Mouse (Mus musculus): ENCODE measurements around the gene Atad5. TPM values are rescaled to one million over a fixed set of nuclear protein-coding genes. Genes with fewer than 3 reads are reported as not detected.

The Atad5 gene
- polyA plus RNA-seq, 1 experiment, result 0.18 TPM

- no peaks in the 10 kb centered on the region for H3K36me3 ChIP-seq (ENCODE audit: control insufficient read depth, insufficient read depth, low read length)
- TF ChIP-seq POLR2A (IDR thresholded peaks at IDR 0.05; ENCODE audit: low read depth, low read length) (no peak), CTCF (IDR thresholded peaks at IDR 0.05; ENCODE audit: extremely low read depth, insufficient read length, insufficient replicate concordance, low read depth, low read length) (no peak)
- no peaks in the 10 kb centered on the region for H3K27me3 ChIP-seq (ENCODE audit: control insufficient read depth, insufficient read depth, low read length)
- peaks cover 6% of the 10 kb centered on the region; the same call in 1 of the 2 replicates for H3K4me1 ChIP-seq (ENCODE audit: control insufficient read depth, insufficient read depth, insufficient read length, low read length)
- H3K27ac ChIP-seq (ENCODE audit: insufficient read depth, low read depth, low read length), result peak overlapping the region; percentile 82
- H3K4me3 ChIP-seq (ENCODE audit: low read depth, low read length), result no peak overlapping the region
- WGBS, result 61% methylated on average over 7 of the region's 7 CpGs
These were observed 7.3 kb upstream of the Atad5 start for GRCm38 (mm10) chr11:80081786-80082319.

DNA sequence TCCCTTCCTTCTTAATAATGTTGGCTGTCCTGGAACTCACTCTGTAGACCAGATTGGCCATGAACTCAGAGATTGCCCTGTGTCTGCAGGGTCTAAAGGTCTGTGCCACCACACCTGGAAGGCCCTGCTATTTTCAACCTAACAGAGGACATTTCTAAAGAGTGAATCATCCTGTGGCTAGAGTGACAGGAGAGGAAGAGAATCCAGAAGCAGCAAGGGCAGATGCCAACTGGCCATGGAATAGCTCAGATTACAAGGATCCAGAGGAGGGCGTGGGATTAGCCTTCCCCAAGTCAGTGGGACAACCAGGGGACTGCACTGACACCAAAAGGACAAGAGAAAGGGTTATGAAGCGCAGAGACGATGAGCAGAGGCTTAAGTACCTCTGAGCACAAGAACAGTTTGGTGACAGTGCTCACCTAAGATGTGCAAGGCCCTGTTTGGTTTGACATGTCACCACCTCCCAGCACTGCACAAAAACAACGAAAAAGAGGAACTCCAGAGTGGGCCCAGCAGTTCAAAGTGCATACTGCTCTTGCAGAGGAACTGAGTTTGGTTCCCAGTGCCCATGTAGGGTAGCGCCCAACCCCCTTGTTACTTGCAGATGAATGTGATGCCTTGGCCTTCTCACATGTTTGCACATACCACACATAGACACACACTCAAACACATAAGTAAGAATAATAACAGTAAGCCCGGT lies 3.7 kb upstream of the Atad5 start:
- Histone ChIP-seq H3K27me3 (ENCODE audit: control insufficient read depth, insufficient read depth, low read length) (no peaks in the 10 kb centered on the region), H3K4me3 (ENCODE audit: low read depth, low read length) (no peak overlapping the region), H3K4me1 (ENCODE audit: control insufficient read depth, insufficient read depth, insufficient read length, low read length) (peaks cover 11% of the 10 kb centered on the region; the same call in 1 of the 2 replicates), H3K36me3 (ENCODE audit: control insufficient read depth, insufficient read depth, low read length) (no peaks in the 10 kb centered on the region), H3K27ac (ENCODE audit: insufficient read depth, low read depth, low read length) (peak overlapping the region; percentile 86)
- 79% methylated on average over 6 of the region's 6 CpGs for WGBS
- TF ChIP-seq CTCF (IDR thresholded peaks at IDR 0.05; ENCODE audit: extremely low read depth, insufficient read length, insufficient replicate concordance, low read depth, low read length) (no peak), POLR2A (IDR thresholded peaks at IDR 0.05; ENCODE audit: low read depth, low read length) (no peak)

- no peak for TF ChIP-seq POLR2A (IDR thresholded peaks at IDR 0.05; ENCODE audit: low read depth, low read length)
- peak; percentile 82; the same call in 1 of the 2 replicates for TF ChIP-seq CTCF (IDR thresholded peaks at IDR 0.05; ENCODE audit: extremely low read depth, insufficient read length, insufficient replicate concordance, low read depth, low read length)
- Histone ChIP-seq H3K27ac (ENCODE audit: insufficient read depth, low read depth, low read length) (no peak overlapping the region), H3K4me1 (ENCODE audit: control insufficient read depth, insufficient read depth, insufficient read length, low read length) (peaks cover 11% of the 10 kb centered on the region; the same call in 1 of the 2 replicates), H3K36me3 (ENCODE audit: control insufficient read depth, insufficient read depth, low read length) (no peaks in the 10 kb centered on the region), H3K4me3 (ENCODE audit: low read depth, low read length) (no peak overlapping the region), H3K27me3 (ENCODE audit: control insufficient read depth, insufficient read depth, low read length) (no peaks in the 10 kb centered on the region)
- WGBS, result 18% methylated on average over 5 of the region's 5 CpGs
These were observed 2.4 kb upstream of the Atad5 start for GRCm38 (mm10) chr11:80086844-80087243.

DNA sequence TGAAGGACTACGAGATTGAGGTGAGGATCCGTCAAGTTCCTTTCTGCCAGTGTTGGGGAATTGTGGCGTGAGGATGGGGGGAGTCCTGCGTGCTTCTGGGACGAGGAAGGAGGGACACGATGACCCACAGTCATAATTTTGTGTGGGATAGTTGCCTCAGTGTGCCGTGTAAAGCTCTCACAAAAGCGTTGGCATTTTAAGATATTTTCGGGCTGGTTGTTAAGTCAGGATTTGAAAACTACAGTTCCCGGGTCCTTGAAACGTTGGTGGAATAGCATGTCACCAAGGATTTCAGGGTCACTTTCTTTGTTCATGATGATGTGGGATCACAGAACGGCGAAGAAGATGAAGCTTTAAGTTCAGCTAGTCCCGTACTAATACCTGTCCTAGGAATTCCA lies 616 bp downstream of the Atad5 start:
- no peak overlapping the region for H3K27ac ChIP-seq (ENCODE audit: insufficient read depth, low read depth, low read length)
- TF ChIP-seq CTCF (IDR thresholded peaks at IDR 0.05; ENCODE audit: extremely low read depth, insufficient read length, insufficient replicate concordance, low read depth, low read length) (no peak), POLR2A (IDR thresholded peaks at IDR 0.05; ENCODE audit: low read depth, low read length) (no peak)

DNA sequence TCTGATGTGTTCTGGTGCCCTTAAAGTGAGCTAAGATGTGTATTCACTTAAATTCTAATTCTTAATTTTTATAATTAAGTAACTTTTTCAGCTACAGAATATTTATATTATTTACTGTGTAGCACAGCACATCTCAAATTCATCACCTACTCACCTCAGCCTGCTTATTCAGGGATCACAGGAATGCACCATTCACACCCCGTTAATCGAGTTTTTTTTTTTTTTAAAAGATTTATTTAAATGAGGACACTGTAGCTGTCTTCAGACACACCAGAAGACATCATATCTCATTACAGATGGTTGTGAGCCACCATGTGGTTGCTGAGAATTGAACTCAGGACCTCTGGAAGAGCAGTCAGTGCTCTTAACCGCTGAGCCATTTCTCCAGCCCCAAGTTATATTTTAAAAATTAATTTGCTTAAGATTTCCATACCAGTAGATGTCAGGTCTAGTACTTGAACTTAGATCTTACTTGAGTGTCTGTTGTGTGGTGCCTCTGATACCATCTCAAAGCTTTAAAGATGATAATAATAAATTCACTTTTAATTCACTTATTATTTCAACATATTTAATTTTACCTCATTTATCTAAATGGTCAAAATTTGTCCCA lies 1.5 kb downstream of the Atad5 start:
- H3K36me3 ChIP-seq (ENCODE audit: control insufficient read depth, insufficient read depth, low read length), result no peaks in the 10 kb centered on the region
- WGBS, result 41% methylated on average over 3 of the region's 3 CpGs
- no peak overlapping the region for H3K27ac ChIP-seq (ENCODE audit: insufficient read depth, low read depth, low read length)
- peaks cover 8% of the 10 kb centered on the region; the same call in 1 of the 2 replicates for H3K4me1 ChIP-seq (ENCODE audit: control insufficient read depth, insufficient read depth, insufficient read length, low read length)
- H3K4me3 ChIP-seq (ENCODE audit: low read depth, low read length), result no peak overlapping the region
- no peaks in the 10 kb centered on the region for H3K27me3 ChIP-seq (ENCODE audit: control insufficient read depth, insufficient read depth, low read length)
- TF ChIP-seq CTCF (IDR thresholded peaks at IDR 0.05; ENCODE audit: extremely low read depth, insufficient read length, insufficient replicate concordance, low read depth, low read length) (no peak), POLR2A (IDR thresholded peaks at IDR 0.05; ENCODE audit: low read depth, low read length) (no peak)

More for the DNA sequence above, 616 bp downstream of the Atad5 start:
- Histone ChIP-seq H3K27me3 (ENCODE audit: control insufficient read depth, insufficient read depth, low read length) (no peaks in the 10 kb centered on the region), H3K4me3 (ENCODE audit: low read depth, low read length) (peak overlapping the region; percentile 72), H3K4me1 (ENCODE audit: control insufficient read depth, insufficient read depth, insufficient read length, low read length) (peaks cover 11% of the 10 kb centered on the region; the same call in 1 of the 2 replicates), H3K36me3 (ENCODE audit: control insufficient read depth, insufficient read depth, low read length) (no peaks in the 10 kb centered on the region)
- under 1% methylated on average over 14 of the region's 14 CpGs for WGBS

DNA sequence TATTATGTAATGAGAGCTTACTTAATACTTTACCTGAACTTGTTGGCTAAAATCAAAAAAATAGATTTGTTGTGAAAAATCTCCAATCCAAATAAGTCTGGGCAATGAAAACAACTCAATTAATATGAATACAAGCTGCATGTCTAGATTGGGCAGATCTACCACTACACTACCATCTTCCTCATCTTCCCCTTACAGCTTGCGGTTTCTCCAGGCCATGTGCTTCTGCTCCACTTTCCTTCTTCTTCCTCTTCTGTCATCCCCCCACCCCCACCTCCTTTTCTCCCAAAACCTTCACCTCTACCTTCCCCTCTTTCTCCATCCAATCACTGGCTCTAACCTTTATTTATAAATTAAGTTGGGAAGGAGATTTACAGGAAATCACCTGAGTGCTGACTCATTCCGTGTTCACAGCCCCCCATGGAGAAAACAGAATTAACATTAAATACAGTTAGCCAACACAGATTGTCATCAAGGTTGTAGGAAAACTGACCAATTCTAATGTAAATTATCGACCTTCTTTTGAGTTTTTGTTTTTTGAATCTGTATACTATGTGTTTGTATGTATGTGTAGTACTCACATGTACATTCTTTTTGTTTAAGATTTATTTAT lies 9.3 kb downstream of the Atad5 start:
- Histone ChIP-seq H3K27ac (ENCODE audit: insufficient read depth, low read depth, low read length) (no peak overlapping the region), H3K4me1 (ENCODE audit: control insufficient read depth, insufficient read depth, insufficient read length, low read length) (no peaks in the 10 kb centered on the region), H3K27me3 (ENCODE audit: control insufficient read depth, insufficient read depth, low read length) (no peaks in the 10 kb centered on the region), H3K4me3 (ENCODE audit: low read depth, low read length) (no peak overlapping the region), H3K36me3 (ENCODE audit: control insufficient read depth, insufficient read depth, low read length) (peaks cover 6% of the 10 kb centered on the region)
- TF ChIP-seq CTCF (IDR thresholded peaks at IDR 0.05; ENCODE audit: extremely low read depth, insufficient read length, insufficient replicate concordance, low read depth, low read length) (no peak), POLR2A (IDR thresholded peaks at IDR 0.05; ENCODE audit: low read depth, low read length) (no peak)
- 94% methylated on average over 3 of the region's 3 CpGs for WGBS

DNA sequence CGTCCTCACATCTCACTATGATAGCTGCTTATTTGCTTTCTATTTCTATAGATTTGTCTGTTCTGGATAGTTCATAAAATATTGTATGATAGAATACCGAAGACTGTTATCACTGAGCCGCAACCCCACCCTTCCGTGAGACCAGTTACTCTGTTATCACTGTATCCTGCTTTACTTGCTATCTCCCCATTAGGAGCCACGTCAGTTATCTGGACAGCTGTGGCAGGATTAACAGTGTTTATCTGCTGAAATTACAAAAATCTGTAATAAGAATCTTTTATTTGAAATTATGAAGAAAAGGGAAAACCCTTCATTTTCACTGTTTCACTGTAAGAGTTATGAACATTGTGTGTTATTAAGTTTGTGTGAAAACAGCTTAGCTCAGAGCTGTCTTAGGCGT lies 12.1 kb downstream of the Atad5 start:
- Histone ChIP-seq H3K4me1 (ENCODE audit: control insufficient read depth, insufficient read depth, insufficient read length, low read length) (no peaks in the 10 kb centered on the region), H3K27me3 (ENCODE audit: control insufficient read depth, insufficient read depth, low read length) (no peaks in the 10 kb centered on the region), H3K36me3 (ENCODE audit: control insufficient read depth, insufficient read depth, low read length) (peaks cover 5% of the 10 kb centered on the region), H3K4me3 (ENCODE audit: low read depth, low read length) (no peak overlapping the region), H3K27ac (ENCODE audit: insufficient read depth, low read depth, low read length) (no peak overlapping the region)
- 82% methylated on average over 6 of the region's 6 CpGs for WGBS
- TF ChIP-seq CTCF (IDR thresholded peaks at IDR 0.05; ENCODE audit: extremely low read depth, insufficient read length, insufficient replicate concordance, low read depth, low read length), result no peak
- TF ChIP-seq POLR2A (IDR thresholded peaks at IDR 0.05; ENCODE audit: low read depth, low read length), result no peak

All from small intestine, adult 2 months (tissue).